Mouse (Mus musculus) olfactory bulb, adult 2 months (tissue): ENCODE data around the gene Synj1.

ENCODE experiments used
- CTCF ChIP-seq: fragments of 200-500 bp; IDR thresholded peaks from 2 replicates; pipeline ENCODE4 v1.5.1; 2012; ENCODE audit warnings: low read depth, mild to moderate bottlenecking, low read length, moderate library complexity; ENCODE audit not compliant: insufficient read depth
- POLR2A ChIP-seq: fragments of 200-500 bp; IDR thresholded peaks from 2 replicates; pipeline ENCODE4 v1.6.1; 2012; ENCODE audit warnings: mild to moderate bottlenecking, low read depth, low read length, moderate library complexity; ENCODE audit not compliant: insufficient read depth

DNA sequence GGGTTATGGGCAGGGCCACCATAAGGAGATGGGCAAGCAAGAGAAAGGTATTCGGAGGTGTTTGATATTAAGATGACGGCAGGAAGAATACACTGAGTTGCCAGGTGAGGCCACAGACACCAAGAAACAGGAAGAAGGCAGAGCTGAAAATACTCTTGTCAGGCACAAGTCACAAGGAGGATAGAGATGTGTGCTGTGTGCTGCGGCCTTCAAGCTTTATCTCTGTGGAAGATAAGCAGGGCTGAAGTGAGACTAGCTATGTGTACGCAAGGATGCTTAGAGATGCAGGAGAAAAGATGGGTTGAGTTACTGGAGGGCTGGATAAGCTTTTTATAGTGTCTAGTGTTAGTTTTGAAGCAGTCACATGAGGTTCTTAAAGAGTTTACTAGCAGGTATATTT, 46.2 kb upstream of the Synj1 start:
- no peak for TF ChIP-seq CTCF
- no peak for TF ChIP-seq POLR2A
